Mouse (Mus musculus) heart, postnatal 0 days (tissue): ENCODE results near the gene E130114P18Rik. TPM values are rescaled to one million over a fixed set of nuclear protein-coding genes. Genes with fewer than 3 reads are reported as not detected.
A peak's percentile ranks its signal among the peaks of the same experiment; 100 is the strongest.

Experiments used
- ATAC-seq: fragments of 200-750 bp; cut with Nextera tagmentation; 2 replicates; pipeline ENCODE4 v1.8.0; 2017; ENCODE audit warnings: low read depth, moderate number of reproducible peaks, moderate library complexity; ENCODE audit not compliant: insufficient read depth
- DNase-seq: peaks from one replicate; pipeline ENCODE4 v3.0.0-alpha.2; 2016; ENCODE audit warnings: low spot score
- H3K27ac ChIP-seq: fragments of 300-500 bp; sonication (generic); 2 replicates; pipeline ENCODE4 v1.5.1; 2014; ENCODE audit warnings: low read depth, mild to moderate bottlenecking
- H3K27me3 ChIP-seq: fragments of 300-500 bp; sonication (generic); 2 replicates; pipeline ENCODE4 v1.6.1; 2014; ENCODE audit warnings: low read length, mixed read lengths; ENCODE audit not compliant: control insufficient read depth, insufficient read depth
- H3K36me3 ChIP-seq: fragments of 300-500 bp; sonication (generic); replicated peaks from 2 replicates; pipeline ENCODE4 v1.6.1; 2014; ENCODE audit warnings: low read length, mixed read lengths; ENCODE audit not compliant: control insufficient read depth, insufficient read depth
- H3K4me1 ChIP-seq: fragments of 300-500 bp; sonication (generic); 2 replicates; pipeline ENCODE4 v1.6.1; 2014; ENCODE audit warnings: antibody characterized with exemption; ENCODE audit not compliant: control insufficient read depth, insufficient read depth
- H3K4me2 ChIP-seq: fragments of 300-500 bp; sonication (generic); 2 replicates; pipeline ENCODE4 v1.6.1; 2014; ENCODE audit warnings: low read depth, mild to moderate bottlenecking, low read length, moderate library complexity
- H3K4me3 ChIP-seq: fragments of 300-500 bp; sonication (generic); 2 replicates; pipeline ENCODE4 v1.5.1; 2014; ENCODE audit warnings: low read depth, low read length
- H3K9ac ChIP-seq: fragments of 300-500 bp; sonication (generic); replicated peaks from 2 replicates; pipeline ENCODE4 v1.6.1; 2014; ENCODE audit warnings: low read depth, low read length, mixed read lengths
- H3K9me3 ChIP-seq: fragments of 300-500 bp; sonication (generic); replicated peaks from 2 replicates; pipeline ENCODE4 v1.6.1; 2016; ENCODE audit warnings: low read length; ENCODE audit not compliant: control insufficient read depth
- CTCF ChIP-seq: IDR thresholded peaks from 2 replicates; pipeline ENCODE4 v1.5.1; 2016; ENCODE audit warnings: antibody characterized with exemption, control low read depth, low read depth
- EP300 ChIP-seq: IDR thresholded peaks from 2 replicates; pipeline ENCODE4 v1.6.1; 2016; ENCODE audit warnings: antibody characterized with exemption, low read depth
- WGBS: fragments of 180-500 bp; shearing (Covaris S2); extraction: QIAGEN DNeasy Blood & Tissue Kit; methylation state at CpG from one replicate; pipeline ENCODE4 v1.1.7; 2014; 5-methylcytosine and 5-hydroxymethylcytosine counted together
- polyA plus RNA-seq: library from polyadenylated mRNA; unstranded; fragments of >200 nt; fragmentation: Nextera tagmentation; extraction: Ambion mirVana; gene quantifications from 2 replicates; pipeline ENCODE4 v1.2.1, GENCODE M21; 2015
- total RNA-seq: library from RNA; depleted of rRNA; stranded (reverse); fragments of >200 nt; gene quantifications from 2 replicates; pipeline ENCODE4 v1.2.3, GENCODE M21; 2014; ENCODE audit warnings: low replicate concordance

E130114P18Rik gene
- total and polyA plus RNA-seq, 2 experiments from 2014 or later = 0.45 TPM; not detected in 1

DNA sequence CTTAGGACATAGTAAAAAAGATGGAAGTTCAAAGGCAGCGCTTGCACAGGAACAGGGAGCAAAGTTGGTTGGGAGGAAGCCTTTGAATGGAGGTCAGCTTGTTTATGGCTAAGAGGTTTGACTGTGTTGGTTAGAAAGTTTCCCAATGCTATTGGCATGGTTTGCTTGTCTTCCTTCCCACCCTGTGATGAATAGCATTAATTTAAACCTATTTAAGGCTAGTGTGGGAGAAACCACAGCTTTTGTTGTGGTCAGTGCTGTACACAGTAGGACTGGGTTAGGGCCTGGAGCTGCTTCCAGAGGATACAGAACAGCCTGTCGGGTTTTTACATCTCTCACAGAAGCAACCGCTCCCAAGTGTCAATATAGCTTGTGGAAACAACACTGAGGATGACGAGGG, 10.7 kb upstream of the E130114P18Rik start:
- Histone ChIP-seq H3K9me3 (no peaks in the 10 kb centered on the region), H3K27ac (peak overlapping the region; percentile 11), H3K4me1 (peaks cover 22% of the 10 kb centered on the region; the same call in 1 of the 2 replicates), H3K4me2 (no peak overlapping the region), H3K36me3 (peaks cover 37% of the 10 kb centered on the region), H3K9ac (no peak overlapping the region), H3K4me3 (no peak overlapping the region), H3K27me3 (no peaks in the 10 kb centered on the region)
- no peak for TF ChIP-seq CTCF
- no peak for TF ChIP-seq EP300
- 76% methylated on average over 4 of the region's 4 CpGs for WGBS
- DNase-seq (no peak), ATAC-seq (no peak)

DNA sequence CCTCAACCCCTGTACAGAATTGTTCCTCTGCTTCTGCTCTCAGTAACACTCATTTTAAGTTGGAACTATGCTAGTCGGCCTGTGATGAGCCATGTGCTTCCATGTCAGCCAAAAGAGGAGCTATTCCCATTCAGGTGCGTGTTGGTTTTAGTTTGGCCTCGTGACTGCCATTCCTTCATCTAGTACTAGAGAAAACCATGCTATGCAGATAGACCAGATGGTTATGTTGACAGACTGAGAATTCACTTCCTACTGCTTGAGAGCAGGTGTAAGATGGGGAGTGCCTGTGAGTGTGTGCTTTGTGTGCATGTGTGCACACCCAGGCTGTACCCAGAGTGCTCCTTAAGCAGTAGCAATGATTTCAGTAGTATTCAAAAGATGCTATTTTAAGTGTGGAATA, 9.6 kb upstream of the E130114P18Rik start:
- H3K27me3 ChIP-seq = no peaks in the 10 kb centered on the region
- peaks cover 45% of the 10 kb centered on the region for H3K36me3 ChIP-seq
- WGBS = 50% methylated on average over 3 of the region's 3 CpGs
- H3K4me1 ChIP-seq = 0 out of 2 replicates have a peak, but pooled peaks cover 14% of the 10 kb centered on the region
- H3K4me2 ChIP-seq = no peak overlapping the region
- H3K9me3 ChIP-seq = no peaks in the 10 kb centered on the region
- DNase-seq (no peak), ATAC-seq (no peak)
- TF ChIP-seq CTCF (no peak), EP300 (no peak)
- no peak overlapping the region for H3K27ac ChIP-seq
- no peak overlapping the region for H3K9ac ChIP-seq
- H3K4me3 ChIP-seq = no peak overlapping the region

DNA sequence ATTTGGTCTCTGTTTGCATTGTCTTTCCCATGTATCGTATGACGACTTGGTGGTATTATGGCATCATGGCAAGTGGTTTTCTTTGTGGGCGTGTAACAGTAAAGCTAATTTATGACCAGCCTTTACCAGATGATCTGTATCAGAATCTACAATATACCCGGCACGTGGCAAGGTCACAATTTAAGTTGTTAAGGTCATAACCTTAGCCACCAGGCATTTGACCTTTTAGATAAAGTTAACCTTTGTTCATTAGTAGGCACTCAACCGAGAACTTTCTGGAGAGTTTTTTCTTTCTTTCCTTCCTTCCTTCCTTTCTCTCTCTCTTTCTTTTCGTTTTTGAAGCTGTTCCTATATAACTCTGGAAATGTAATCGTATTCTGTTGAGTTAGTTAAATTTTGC, 8.7 kb upstream of the E130114P18Rik start:
- Histone ChIP-seq H3K27me3 (no peaks in the 10 kb centered on the region), H3K9ac (no peak overlapping the region), H3K4me1 (peaks cover 14% of the 10 kb centered on the region; the same call in 1 of the 2 replicates), H3K36me3 (peaks cover 45% of the 10 kb centered on the region), H3K4me2 (no peak overlapping the region), H3K4me3 (no peak overlapping the region), H3K9me3 (no peaks in the 10 kb centered on the region), H3K27ac (no peak overlapping the region)
- ATAC-seq = no peak
- TF ChIP-seq CTCF (no peak), EP300 (no peak)
- DNase-seq = no peak
- WGBS = 75% methylated on average over 8 of the region's 8 CpGs

DNA sequence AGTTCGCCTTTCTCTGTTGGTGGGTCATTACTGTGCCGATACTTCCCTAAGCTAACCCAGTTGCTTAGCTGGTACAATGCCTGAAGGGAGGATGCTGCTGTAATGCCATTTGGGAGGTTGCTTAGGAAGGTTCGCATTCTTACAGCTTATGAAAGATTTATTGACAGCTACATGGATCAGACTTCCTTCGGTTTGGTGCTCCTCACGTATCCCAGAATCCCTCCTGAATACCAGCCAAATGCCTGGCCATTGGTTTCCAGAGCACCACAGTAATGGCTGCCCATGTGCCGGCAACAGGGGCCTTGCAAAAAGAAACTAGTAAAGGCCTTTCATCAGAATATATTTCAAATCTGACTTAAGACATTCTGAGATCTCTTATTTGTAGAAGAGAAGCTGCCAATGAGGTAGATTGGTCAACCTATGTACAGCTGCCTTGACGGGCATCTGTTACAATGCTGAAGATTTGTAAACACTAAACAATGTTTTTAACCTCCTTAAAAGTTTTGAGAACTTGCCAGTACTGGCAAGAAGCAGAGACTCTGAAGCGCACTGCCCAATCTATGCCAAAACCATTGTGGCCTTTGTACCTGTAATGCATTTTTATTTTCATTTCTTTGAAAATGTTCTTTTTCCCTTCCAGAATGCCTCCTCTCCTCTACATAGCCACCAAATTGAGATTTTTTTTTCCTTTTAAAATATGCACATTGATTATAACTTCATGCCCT, 7.8 kb upstream of the E130114P18Rik start:
- H3K36me3 ChIP-seq = peaks cover 41% of the 10 kb centered on the region

DNA sequence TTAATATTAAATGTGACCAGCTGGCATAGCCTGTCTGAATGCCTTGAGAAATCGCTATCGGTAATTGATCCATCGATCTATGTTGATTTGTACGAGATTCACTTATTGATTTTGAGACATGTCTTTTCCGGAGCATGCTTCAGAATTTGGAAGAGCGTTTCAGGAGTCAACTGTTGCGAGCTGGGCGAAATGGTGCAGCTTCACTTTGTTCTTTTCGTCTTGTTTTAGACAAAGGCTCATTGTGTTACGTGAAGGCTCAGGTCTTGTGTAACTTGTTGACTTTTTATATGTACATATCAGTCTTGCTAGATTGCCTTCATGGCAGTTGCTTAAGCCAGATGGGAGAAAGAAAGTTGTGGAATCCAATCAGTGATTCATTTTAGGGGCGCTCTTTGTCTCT, 6.4 kb upstream of the E130114P18Rik start:
- H3K4me1 ChIP-seq = peaks cover 7% of the 10 kb centered on the region; the same call in 1 of the 2 replicates
- H3K27ac ChIP-seq = no peak overlapping the region
- no peak overlapping the region for H3K9ac ChIP-seq
- H3K9me3 ChIP-seq = no peaks in the 10 kb centered on the region
- TF ChIP-seq EP300 (no peak), CTCF (no peak)
- no peak overlapping the region for H3K4me2 ChIP-seq
- 92% methylated on average over 11 of the region's 11 CpGs for WGBS
- H3K27me3 ChIP-seq = no peaks in the 10 kb centered on the region
- H3K36me3 ChIP-seq = peaks cover 34% of the 10 kb centered on the region
- no peak overlapping the region for H3K4me3 ChIP-seq
- no peak for DNase-seq
- no peak for ATAC-seq

More for the DNA sequence above, 7.8 kb upstream of the E130114P18Rik start:
- TF ChIP-seq CTCF (no peak), EP300 (no peak)
- ATAC-seq = no peak
- Histone ChIP-seq H3K27me3 (no peaks in the 10 kb centered on the region), H3K4me1 (peaks cover 16% of the 10 kb centered on the region; the same call in 1 of the 2 replicates), H3K9ac (no peak overlapping the region), H3K27ac (0 out of 2 replicates have a peak overlapping the region, but pooled peaks have one; percentile 6), H3K9me3 (no peaks in the 10 kb centered on the region), H3K4me3 (no peak overlapping the region), H3K4me2 (no peak overlapping the region)
- 82% methylated on average over 8 of the region's 8 CpGs for WGBS
- no peak for DNase-seq
